Mouse (Mus musculus) heart, embryonic 16.5 days (tissue): ENCODE measurements around the gene Pebp1. TPM values are rescaled to one million over a fixed set of nuclear protein-coding genes. Genes with fewer than 3 reads are reported as not detected.
A peak's percentile ranks its signal among the peaks of the same experiment; 100 is the strongest.

Source experiments
- ATAC-seq: fragments of 200-750 bp; cut with Nextera tagmentation; replicated peaks from 2 replicates; pipeline ENCODE4 v1.8.0; 2017; ENCODE audit warnings: moderate number of reproducible peaks; ENCODE audit not compliant: insufficient read depth, low FRiP score; ENCODE audit errors: extremely low read depth
- H3K27ac ChIP-seq: fragments of 300-500 bp; sonication (generic); 2 replicates; pipeline ENCODE4 v1.5.1; 2014; ENCODE audit warnings: mild to moderate bottlenecking, low read length, control low read depth, moderate library complexity
- H3K27me3 ChIP-seq: fragments of 300-500 bp; sonication (generic); 2 replicates; pipeline ENCODE4 v1.6.1; 2014; ENCODE audit warnings: low read length, mixed read lengths; ENCODE audit not compliant: control insufficient read depth, insufficient read depth
- H3K36me3 ChIP-seq: fragments of 300-500 bp; sonication (generic); 2 replicates; pipeline ENCODE4 v1.6.1; 2014; ENCODE audit not compliant: control insufficient read depth, insufficient read depth
- H3K4me1 ChIP-seq: fragments of 300-500 bp; sonication (generic); 2 replicates; pipeline ENCODE4 v1.6.1; 2014; ENCODE audit warnings: low read length, mixed read lengths; ENCODE audit not compliant: control insufficient read depth, insufficient read depth
- H3K4me2 ChIP-seq: fragments of 300-500 bp; sonication (generic); 2 replicates; pipeline ENCODE4 v1.6.1; 2014; ENCODE audit warnings: low read depth, mild to moderate bottlenecking, control low read depth, low read length
- H3K4me3 ChIP-seq: fragments of 300-500 bp; sonication (generic); 2 replicates; pipeline ENCODE4 v1.5.1; 2014; ENCODE audit warnings: mild to moderate bottlenecking, control low read depth, low read length
- H3K9ac ChIP-seq: fragments of 300-500 bp; sonication (generic); 2 replicates; pipeline ENCODE4 v1.6.1; 2014; ENCODE audit warnings: low read length, control low read depth
- H3K9me3 ChIP-seq: fragments of 300-500 bp; sonication (generic); replicated peaks from 2 replicates; pipeline ENCODE4 v1.6.1; 2016; ENCODE audit warnings: low read length; ENCODE audit not compliant: control insufficient read depth
- WGBS: fragments of 180-500 bp; shearing (Covaris S2); extraction: QIAGEN DNeasy Blood & Tissue Kit; methylation state at CpG from one replicate; pipeline ENCODE4 v1.1.7; 2014; 5-methylcytosine and 5-hydroxymethylcytosine counted together
- polyA plus RNA-seq: library from polyadenylated mRNA; unstranded; fragments of >200 nt; fragmentation: Nextera tagmentation; extraction: Ambion mirVana; gene quantifications from 2 replicates; pipeline ENCODE4 v1.2.1, GENCODE M21; 2015

Gene Pebp1
- polyA plus RNA-seq: 599 and 652 TPM in 2 replicates

- 0 out of 2 replicates have a peak, but pooled peaks cover 6% of the 10 kb centered on the region for H3K9me3 ChIP-seq
- ATAC-seq: peak; percentile 98
- H3K36me3 ChIP-seq: peaks cover 13% of the 10 kb centered on the region
- H3K27ac ChIP-seq: peak within 1 kb of the TSS; percentile 74
- peak within 1 kb of the TSS; percentile 76 for H3K4me3 ChIP-seq
- peak within 1 kb of the TSS; percentile 64 for H3K4me2 ChIP-seq
- 0% methylated on average over 72 of the region's 77 CpGs for WGBS
- H3K4me1 ChIP-seq: peaks cover 24% of the 10 kb centered on the region
- peak within 1 kb of the TSS; percentile 83 for H3K9ac ChIP-seq
- no peaks in the 10 kb centered on the region for H3K27me3 ChIP-seq
These were observed at the start of gene Pebp1 for GRCm38 (mm10) chr5:117286831-117287822. Gene Pebp1, minus strand, starts transcription at chr5:117287625.

GRCm38 (mm10) chr5:117330457-117330856 is 43.0 kb upstream of the Pebp1 start:
- 89% methylated on average over 7 of the region's 7 CpGs for WGBS
- no peak overlapping the region for H3K9ac ChIP-seq
- H3K27ac ChIP-seq: no peak overlapping the region
- H3K4me3 ChIP-seq: no peak overlapping the region
- peaks cover 6% of the 10 kb centered on the region; the same call in 1 of the 2 replicates for H3K36me3 ChIP-seq
- ATAC-seq: no peak
- H3K4me1 ChIP-seq: no peaks in the 10 kb centered on the region
- no peaks in the 10 kb centered on the region for H3K27me3 ChIP-seq
- no peaks in the 10 kb centered on the region for H3K9me3 ChIP-seq
- H3K4me2 ChIP-seq: no peak overlapping the region

- Histone ChIP-seq H3K4me3 (no peak overlapping the region), H3K9ac (no peak overlapping the region), H3K27me3 (no peaks in the 10 kb centered on the region), H3K27ac (no peak overlapping the region), H3K9me3 (no peaks in the 10 kb centered on the region), H3K4me2 (no peak overlapping the region), H3K36me3 (no peaks in the 10 kb centered on the region), H3K4me1 (no peaks in the 10 kb centered on the region)
- ATAC-seq: no peak
- WGBS: 56% methylated on average over 6 of the region's 6 CpGs
These were observed 39.0 kb upstream of the Pebp1 start for GRCm38 (mm10) chr5:117326408-117326807.

GRCm38 (mm10) chr5:117323751-117324150 is 36.3 kb upstream of the Pebp1 start:
- Histone ChIP-seq H3K27ac (no peak overlapping the region), H3K4me2 (no peak overlapping the region), H3K36me3 (no peaks in the 10 kb centered on the region), H3K4me3 (no peak overlapping the region), H3K27me3 (no peaks in the 10 kb centered on the region), H3K9me3 (no peaks in the 10 kb centered on the region), H3K9ac (no peak overlapping the region), H3K4me1 (peaks cover 5% of the 10 kb centered on the region; the same call in 1 of the 2 replicates)
- ATAC-seq: no peak
- 83% methylated on average over 9 of the region's 9 CpGs for WGBS

GRCm38 (mm10) chr5:117318741-117319629 is 31.6 kb upstream of the Pebp1 start, which contains the start of gene Vsig10:
Gene Vsig10, plus strand, starts transcription at chr5:117319083.
- Histone ChIP-seq H3K4me2 (peak within 1 kb of the TSS; percentile 95), H3K9me3 (no peaks in the 10 kb centered on the region), H3K36me3 (no peaks in the 10 kb centered on the region), H3K27ac (peak within 1 kb of the TSS; percentile 83), H3K27me3 (no peaks in the 10 kb centered on the region), H3K4me3 (peak within 1 kb of the TSS; percentile 83), H3K4me1 (peaks cover 14% of the 10 kb centered on the region), H3K9ac (peak within 1 kb of the TSS; percentile 80)
- WGBS: under 1% methylated on average over 79 of the region's 81 CpGs
- ATAC-seq: peak; percentile 79

- no peak for ATAC-seq
- H3K27me3 ChIP-seq: no peaks in the 10 kb centered on the region
- WGBS: 27% methylated on average over 9 of the region's 9 CpGs
- no peak overlapping the region for H3K27ac ChIP-seq
- H3K9ac ChIP-seq: no peak overlapping the region
- no peak overlapping the region for H3K4me3 ChIP-seq
- H3K4me2 ChIP-seq: no peak overlapping the region
- H3K9me3 ChIP-seq: no peaks in the 10 kb centered on the region
- no peaks in the 10 kb centered on the region for H3K36me3 ChIP-seq
- H3K4me1 ChIP-seq: peaks cover 9% of the 10 kb centered on the region
These were observed 27.4 kb upstream of the Pebp1 start for GRCm38 (mm10) chr5:117314587-117315428.

GRCm38 (mm10) chr5:117313909-117314308 is 26.5 kb upstream of the Pebp1 start:
- WGBS: 31% methylated on average over 10 of the region's 10 CpGs
- Histone ChIP-seq H3K27ac (no peak overlapping the region), H3K36me3 (no peaks in the 10 kb centered on the region), H3K4me3 (peak overlapping the region; percentile 44), H3K4me1 (peaks cover 9% of the 10 kb centered on the region), H3K9ac (no peak overlapping the region), H3K9me3 (no peaks in the 10 kb centered on the region), H3K27me3 (no peaks in the 10 kb centered on the region), H3K4me2 (peak overlapping the region; percentile 60)
- ATAC-seq: no peak

- Histone ChIP-seq H3K27ac (no peak overlapping the region), H3K9me3 (no peaks in the 10 kb centered on the region), H3K36me3 (no peaks in the 10 kb centered on the region), H3K4me1 (peaks cover 9% of the 10 kb centered on the region), H3K4me2 (peak overlapping the region; percentile 60), H3K9ac (no peak overlapping the region), H3K27me3 (no peaks in the 10 kb centered on the region), H3K4me3 (peak overlapping the region; percentile 44)
- 20% methylated on average over 14 of the region's 14 CpGs for WGBS
- ATAC-seq: no peak
These were observed 26.0 kb upstream of the Pebp1 start for GRCm38 (mm10) chr5:117313420-117313819.
